Mouse (Mus musculus) midbrain, embryonic 13.5 days (tissue): ENCODE results near the gene Cpm. TPM values are rescaled to one million over a fixed set of nuclear protein-coding genes. Genes with fewer than 3 reads are reported as not detected.
"Not testable (repeated sequence)": the region's sequence is repeated elsewhere in the genome, so short reads cannot be mapped to it uniquely, and the experiment has no call there.

Source experiments
- ATAC-seq: fragments of 200-750 bp; cut with Nextera tagmentation; 2 replicates; pipeline ENCODE4 v1.8.0; 2017; ENCODE audit warnings: mild to moderate bottlenecking, moderate TSS enrichment, moderate library complexity
- H3K27ac ChIP-seq: fragments of 300-500 bp; sonication (generic); 2 replicates; pipeline ENCODE4 v1.5.1; 2015; ENCODE audit warnings: inconsistent platforms, mild to moderate bottlenecking, moderate library complexity
- H3K27me3 ChIP-seq: fragments of 300-500 bp; sonication (generic); 2 replicates; pipeline ENCODE4 v1.6.1; 2015; ENCODE audit warnings: mild to moderate bottlenecking, inconsistent platforms
- H3K36me3 ChIP-seq: fragments of 300-500 bp; sonication (generic); 2 replicates; pipeline ENCODE4 v1.6.1; 2015; ENCODE audit warnings: mild to moderate bottlenecking, inconsistent platforms
- H3K4me1 ChIP-seq: fragments of 300-500 bp; sonication (generic); replicated peaks from 2 replicates; pipeline ENCODE4 v1.6.1; 2015; ENCODE audit warnings: inconsistent platforms
- H3K4me2 ChIP-seq: fragments of 300-500 bp; sonication (generic); replicated peaks from 2 replicates; pipeline ENCODE4 v1.6.1; 2015; ENCODE audit warnings: moderate library complexity, mild to moderate bottlenecking, inconsistent platforms
- H3K4me3 ChIP-seq: fragments of 300-500 bp; sonication (generic); replicated peaks from 2 replicates; pipeline ENCODE4 v1.5.1; 2015; ENCODE audit warnings: mild to moderate bottlenecking, inconsistent platforms
- H3K9ac ChIP-seq: fragments of 300-500 bp; sonication (generic); replicated peaks from 2 replicates; pipeline ENCODE4 v1.6.1; 2015; ENCODE audit warnings: mild to moderate bottlenecking, inconsistent platforms
- H3K9me3 ChIP-seq: fragments of 300-500 bp; sonication (generic); 2 replicates; pipeline ENCODE4 v1.6.1; 2016; ENCODE audit warnings: mild to moderate bottlenecking, inconsistent platforms
- WGBS: fragments of 180-500 bp; shearing (Covaris S2); methylation state at CpG from one replicate; pipeline ENCODE4 v1.1.7; 2015; 5-methylcytosine and 5-hydroxymethylcytosine counted together
- polyA plus RNA-seq: library from polyadenylated mRNA; unstranded; fragments of >200 nt; fragmentation: Nextera tagmentation; extraction: Ambion mirVana; gene quantifications from 2 replicates; pipeline ENCODE4 v1.2.1, GENCODE M21; 2015

Gene Cpm
- polyA plus RNA-seq, 1 experiment from 2014 or later = 5.7 TPM

DNA sequence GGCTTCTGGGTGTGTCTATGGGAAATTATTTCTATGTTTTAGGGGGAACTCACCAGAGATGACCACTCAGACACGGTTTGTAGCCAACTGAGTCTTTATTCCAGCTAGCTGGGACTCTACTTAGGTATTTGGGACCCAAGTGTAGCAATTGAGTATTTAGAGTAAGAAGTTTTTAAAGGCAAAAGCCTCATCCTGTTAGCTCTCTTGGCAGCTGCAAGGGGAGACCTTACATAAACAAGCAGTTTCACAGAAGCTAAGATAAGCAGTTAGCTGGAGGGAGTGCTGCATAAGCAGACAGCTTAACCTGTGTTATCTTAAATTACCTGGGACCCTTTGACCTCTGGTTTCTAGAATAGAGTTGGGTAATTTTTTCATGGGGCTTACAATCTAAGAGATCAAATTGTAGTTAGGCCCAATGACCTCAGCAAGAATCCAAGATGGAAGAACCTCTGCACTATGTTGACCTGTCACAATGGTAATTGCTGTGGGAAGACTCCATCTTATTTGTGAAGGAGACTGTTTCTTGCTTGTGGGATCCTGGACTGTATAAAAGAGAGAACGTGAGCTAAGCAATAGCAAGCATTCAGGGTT lies 18.4 kb upstream of the Cpm start:
- no peaks in the 10 kb centered on the region for H3K36me3 ChIP-seq
- no peak overlapping the region for H3K27ac ChIP-seq
- H3K27me3 ChIP-seq = no peaks in the 10 kb centered on the region
- no peak overlapping the region for H3K4me2 ChIP-seq
- ATAC-seq = no peak
- no peaks in the 10 kb centered on the region for H3K9me3 ChIP-seq
- WGBS = 79% methylated on average over 2 of the region's 2 CpGs
- H3K9ac ChIP-seq = no peak overlapping the region
- H3K4me1 ChIP-seq = no peaks in the 10 kb centered on the region
- no peak overlapping the region for H3K4me3 ChIP-seq

GRCm38 (mm10) chr10:117611503-117611902 lies 17.8 kb upstream of the Cpm start:
- Histone ChIP-seq H3K27ac (no peak overlapping the region), H3K9ac (no peak overlapping the region), H3K27me3 (no peaks in the 10 kb centered on the region), H3K36me3 (no peaks in the 10 kb centered on the region), H3K4me1 (no peaks in the 10 kb centered on the region), H3K9me3 (no peaks in the 10 kb centered on the region), H3K4me2 (no peak overlapping the region), H3K4me3 (no peak overlapping the region)
- 89% methylated on average over 2 of the region's 2 CpGs for WGBS
- no peak for ATAC-seq

DNA sequence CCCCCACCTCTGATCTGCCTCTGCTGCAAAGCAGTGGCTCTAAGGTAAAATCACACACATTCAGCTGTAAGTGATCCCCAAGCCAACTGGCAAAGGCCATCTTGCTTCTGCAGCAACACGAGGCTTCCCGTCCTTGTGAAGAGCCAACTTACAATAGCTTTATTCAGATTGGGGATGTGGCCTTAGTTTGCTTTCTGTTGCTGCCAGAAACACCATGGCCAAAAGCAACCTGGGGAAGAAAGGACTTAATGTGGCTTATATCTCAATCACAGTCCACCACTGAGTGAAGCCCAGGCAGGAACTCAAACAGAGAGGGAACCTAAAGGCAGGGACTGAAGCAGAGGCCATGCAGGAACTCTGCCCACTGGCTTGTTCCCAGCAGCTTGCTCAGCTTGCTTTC lies 17.3 kb upstream of the Cpm start:
- no peak overlapping the region for H3K27ac ChIP-seq
- no peak overlapping the region for H3K4me2 ChIP-seq
- H3K27me3 ChIP-seq = no peaks in the 10 kb centered on the region
- H3K9ac ChIP-seq = no peak overlapping the region
- H3K4me1 ChIP-seq = no peaks in the 10 kb centered on the region
- no peaks in the 10 kb centered on the region for H3K9me3 ChIP-seq
- no peak overlapping the region for H3K4me3 ChIP-seq
- ATAC-seq = no peak
- no peaks in the 10 kb centered on the region for H3K36me3 ChIP-seq
- 70% methylated on average over 2 of the region's 2 CpGs for WGBS

DNA sequence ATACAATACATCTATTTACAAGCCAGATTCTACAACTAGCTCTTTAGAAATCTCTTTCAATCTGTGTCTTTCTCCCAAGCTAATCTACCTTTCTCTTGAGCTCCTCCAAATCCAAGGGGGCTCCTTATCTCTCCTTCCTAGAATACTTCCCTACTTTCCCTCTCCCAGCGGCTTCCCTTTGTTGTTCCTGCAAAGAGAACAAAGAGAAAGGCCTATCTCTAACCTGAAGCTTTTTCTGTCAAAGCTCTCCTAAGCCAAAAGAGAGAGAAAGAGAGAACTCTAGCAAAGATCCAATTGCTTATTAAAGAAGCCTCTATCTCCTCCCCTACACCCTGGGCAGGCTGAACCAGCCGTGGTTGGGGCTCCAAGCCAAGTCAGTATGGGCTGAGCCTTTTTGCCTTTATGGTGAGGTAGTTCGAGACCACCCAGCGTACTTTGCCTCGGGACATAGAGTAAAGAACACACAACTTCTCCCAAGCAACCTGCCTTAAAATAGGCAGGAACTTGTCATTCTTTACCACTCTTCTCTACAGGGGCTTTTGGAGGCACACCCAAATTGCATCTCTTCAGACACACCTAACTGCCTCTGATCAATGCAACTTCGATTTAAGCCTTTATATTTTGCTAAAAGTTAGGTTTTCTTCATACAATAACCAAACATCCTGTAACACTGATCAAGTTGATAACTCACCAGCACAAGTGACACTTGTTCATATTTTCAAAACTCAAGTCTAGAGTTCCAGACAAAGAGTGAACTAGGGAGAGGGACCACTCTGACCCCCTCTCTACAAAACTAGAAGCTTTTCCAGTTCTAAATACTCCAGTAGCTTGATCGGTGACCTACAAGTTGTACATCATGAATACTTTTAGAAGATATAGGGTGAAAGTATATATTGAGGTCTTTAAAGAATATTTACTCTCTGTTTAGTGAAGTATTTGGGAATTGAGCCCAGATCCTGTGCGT lies 16.4 kb upstream of the Cpm start:
- no peaks in the 10 kb centered on the region for H3K27me3 ChIP-seq

GRCm38 (mm10) chr10:117613960-117614359 lies 15.3 kb upstream of the Cpm start:
- no peak overlapping the region for H3K4me2 ChIP-seq
- WGBS = 79% methylated on average over 6 of the region's 6 CpGs
- H3K27ac ChIP-seq = no peak overlapping the region
- H3K36me3 ChIP-seq = no peaks in the 10 kb centered on the region
- H3K4me3 ChIP-seq = no peak overlapping the region
- ATAC-seq = no peak
- no peaks in the 10 kb centered on the region for H3K9me3 ChIP-seq
- no peaks in the 10 kb centered on the region for H3K4me1 ChIP-seq
- no peak overlapping the region for H3K9ac ChIP-seq
- no peaks in the 10 kb centered on the region for H3K27me3 ChIP-seq

More for the DNA sequence above, 16.4 kb upstream of the Cpm start:
- Histone ChIP-seq H3K9me3 (no peaks in the 10 kb centered on the region), H3K9ac (no peak overlapping the region), H3K4me1 (no peaks in the 10 kb centered on the region), H3K4me2 (no peak overlapping the region), H3K27ac (no peak overlapping the region), H3K4me3 (no peak overlapping the region), H3K36me3 (no peaks in the 10 kb centered on the region)
- WGBS = 84% methylated on average over 8 of the region's 8 CpGs
- ATAC-seq = no peak

DNA sequence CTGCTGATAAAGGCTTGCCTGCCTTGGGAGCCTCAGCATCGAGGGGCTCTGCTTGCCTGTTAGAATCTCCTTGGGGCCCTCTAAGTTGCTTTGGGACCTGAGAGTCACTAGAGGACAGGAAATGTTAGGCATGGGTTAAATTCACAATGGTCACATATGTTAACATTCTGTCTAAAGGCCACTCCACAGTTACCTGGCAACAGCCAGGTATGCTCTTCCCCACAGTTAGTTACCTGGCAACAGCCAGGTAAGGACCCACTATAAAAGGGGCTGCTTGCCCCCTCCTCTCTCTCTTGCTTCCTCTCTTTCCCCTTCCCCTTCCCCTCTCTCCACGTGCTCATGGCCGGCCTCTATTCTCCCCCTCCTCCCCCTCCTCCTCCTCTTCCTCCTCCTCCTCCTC lies 14.9 kb upstream of the Cpm start:
- no peak overlapping the region for H3K9ac ChIP-seq
- 88% methylated on average over 3 of the region's 3 CpGs for WGBS
- no peaks in the 10 kb centered on the region for H3K27me3 ChIP-seq
- H3K4me1 ChIP-seq = no peaks in the 10 kb centered on the region
- H3K9me3 ChIP-seq = no peaks in the 10 kb centered on the region
- no peak for ATAC-seq
- H3K4me2 ChIP-seq = no peak overlapping the region
- no peak overlapping the region for H3K4me3 ChIP-seq
- H3K36me3 ChIP-seq = no peaks in the 10 kb centered on the region
- no peak overlapping the region for H3K27ac ChIP-seq

- Histone ChIP-seq H3K9me3 (no peaks in the 10 kb centered on the region), H3K4me1 (no peaks in the 10 kb centered on the region), H3K27me3 (no peaks in the 10 kb centered on the region), H3K27ac (no peak overlapping the region), H3K4me2 (no peak overlapping the region), H3K36me3 (no peaks in the 10 kb centered on the region), H3K9ac (no peak overlapping the region), H3K4me3 (no peak overlapping the region)
- 93% methylated on average over 8 of the region's 8 CpGs for WGBS
- ATAC-seq = no peak
These were observed 14.1 kb upstream of the Cpm start for GRCm38 (mm10) chr10:117615239-117615638.

- no peak for ATAC-seq
- Histone ChIP-seq H3K9me3 (no peaks in the 10 kb centered on the region), H3K4me2 (no peak overlapping the region), H3K9ac (no peak overlapping the region), H3K27me3 (no peaks in the 10 kb centered on the region), H3K36me3 (no peaks in the 10 kb centered on the region), H3K27ac (no peak overlapping the region), H3K4me1 (no peaks in the 10 kb centered on the region), H3K4me3 (no peak overlapping the region)
- WGBS = 71% methylated on average over 4 of the region's 4 CpGs
These were observed 13.6 kb upstream of the Cpm start for GRCm38 (mm10) chr10:117615746-117616145.

GRCm38 (mm10) chr10:117616191-117616680 lies 13.1 kb upstream of the Cpm start:
- H3K36me3 ChIP-seq = no peaks in the 10 kb centered on the region
- 85% methylated on average over 6 of the region's 6 CpGs for WGBS
- no peak overlapping the region for H3K27ac ChIP-seq
- no peaks in the 10 kb centered on the region for H3K27me3 ChIP-seq
- no peak overlapping the region for H3K4me2 ChIP-seq
- ATAC-seq = no peak
- H3K9me3 ChIP-seq = no peaks in the 10 kb centered on the region
- no peak overlapping the region for H3K4me3 ChIP-seq
- no peaks in the 10 kb centered on the region for H3K4me1 ChIP-seq
- H3K9ac ChIP-seq = no peak overlapping the region

DNA sequence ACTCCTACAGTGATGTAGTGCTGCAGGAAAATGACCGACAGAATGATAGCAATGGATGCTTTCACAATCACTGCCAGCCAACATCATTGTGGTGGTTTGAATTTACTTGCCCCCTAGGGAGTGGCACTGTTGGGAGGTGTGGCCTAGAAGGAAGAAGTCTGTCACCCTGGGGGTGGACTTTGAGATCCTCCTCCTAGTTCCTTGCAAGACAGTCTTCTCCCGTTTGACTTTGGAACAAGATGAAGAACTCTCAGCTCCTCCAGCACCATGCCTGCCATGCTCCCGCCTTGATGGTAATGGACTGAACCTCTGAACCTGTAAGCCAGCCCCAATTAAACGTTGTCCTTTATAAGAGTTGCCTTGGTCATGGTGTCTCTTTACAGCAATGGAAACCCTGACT lies 12.5 kb upstream of the Cpm start:
- WGBS = 88% methylated on average over 4 of the region's 4 CpGs
- not testable (repeated sequence) for H3K27ac ChIP-seq, H3K36me3 ChIP-seq, H3K9ac ChIP-seq, H3K4me1 ChIP-seq, H3K27me3 ChIP-seq, H3K9me3 ChIP-seq, H3K4me3 ChIP-seq, H3K4me2 ChIP-seq, ATAC-seq

GRCm38 (mm10) chr10:117617568-117618345 lies 11.5 kb upstream of the Cpm start:
- Histone ChIP-seq H3K27me3 (no peaks in the 10 kb centered on the region), H3K27ac (no peak overlapping the region), H3K9me3 (no peaks in the 10 kb centered on the region), H3K4me2 (no peak overlapping the region), H3K9ac (no peak overlapping the region), H3K36me3 (no peaks in the 10 kb centered on the region), H3K4me3 (no peak overlapping the region), H3K4me1 (no peaks in the 10 kb centered on the region)
- 87% methylated on average over 3 of the region's 3 CpGs for WGBS
- no peak for ATAC-seq
